Mouse (Mus musculus) splenic B cell, adult 2 months (primary cell): ENCODE measurements around the gene Lrrc8b.

Experiments used
- DNase-seq: peaks from one replicate; pipeline ENCODE4 v3.0.0-alpha.2; 2011; ENCODE audit warnings: low read depth, low spot score
- H3K27me3 ChIP-seq: 2 replicates; pipeline ENCODE4 v1.6.1; 2012; ENCODE audit warnings: mild to moderate bottlenecking, low read length, moderate library complexity, mixed read lengths; ENCODE audit not compliant: control insufficient read depth, poor library complexity, insufficient read depth, severe bottlenecking
- H3K36me3 ChIP-seq: 2 replicates; pipeline ENCODE4 v1.6.1; 2012; ENCODE audit warnings: mild to moderate bottlenecking, low read length, moderate library complexity, mixed read lengths; ENCODE audit not compliant: control insufficient read depth, poor library complexity, insufficient read depth, severe bottlenecking

The Lrrc8b gene

GRCm38 (mm10) chr5:105527477-105528331, 112.1 kb downstream of the Lrrc8b start:
- no peaks in the 10 kb centered on the region for H3K27me3 ChIP-seq

GRCm38 (mm10) chr5:105530576-105530975, 115.0 kb downstream of the Lrrc8b start:
- no peak for DNase-seq
- H3K36me3 ChIP-seq, result no peaks in the 10 kb centered on the region

More at GRCm38 (mm10) chr5:105527477-105528331, 112.1 kb downstream of the Lrrc8b start:
- DNase-seq, result no peak
- peaks cover 2% of the 10 kb centered on the region; the same call in 1 of the 2 replicates for H3K36me3 ChIP-seq

GRCm38 (mm10) chr5:105535186-105535585, 119.6 kb downstream of the Lrrc8b start:
- DNase-seq, result no peak
- Histone ChIP-seq H3K36me3 (no peaks in the 10 kb centered on the region), H3K27me3 (no peaks in the 10 kb centered on the region)

More at GRCm38 (mm10) chr5:105530576-105530975, 115.0 kb downstream of the Lrrc8b start:
- H3K27me3 ChIP-seq, result no peaks in the 10 kb centered on the region

- no peak for DNase-seq
- H3K36me3 ChIP-seq, result no peaks in the 10 kb centered on the region
- no peaks in the 10 kb centered on the region for H3K27me3 ChIP-seq
Measured at GRCm38 (mm10) chr5:105536172-105536571, 120.6 kb downstream of the Lrrc8b start.

- Histone ChIP-seq H3K36me3 (no peaks in the 10 kb centered on the region), H3K27me3 (no peaks in the 10 kb centered on the region)
- no peak for DNase-seq
Measured at GRCm38 (mm10) chr5:105537101-105537723, 121.6 kb downstream of the Lrrc8b start.
